Mouse (Mus musculus): ENCODE measurements around the gene Tob2. TPM values are rescaled to one million over a fixed set of nuclear protein-coding genes. Genes with fewer than 3 reads are reported as not detected.

The Tob2 gene
- polyA plus RNA-seq, 1 experiment from 2014 or later: 12.4 TPM

DNA sequence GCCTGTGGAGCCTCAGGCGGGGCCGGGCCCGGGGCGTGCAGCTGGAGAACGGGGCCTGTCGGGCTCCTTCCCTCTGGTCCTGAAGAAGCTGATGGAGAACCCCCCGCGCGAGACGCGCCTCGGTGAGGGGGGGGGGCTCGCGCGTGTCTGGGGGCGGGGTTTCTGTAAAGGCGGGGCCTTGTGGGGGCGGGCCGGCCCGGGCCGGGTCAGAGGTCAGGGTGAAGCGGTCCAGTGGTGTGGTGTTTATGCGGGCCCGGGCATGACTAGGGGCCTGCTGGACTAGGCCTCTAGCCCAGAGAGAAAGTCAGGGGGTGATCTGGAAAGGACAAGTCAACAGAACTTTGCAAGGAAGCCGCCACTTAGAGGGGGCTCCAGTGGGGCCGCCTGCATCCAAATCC, 47.0 kb downstream of the Tob2 start:
- peaks cover 20% of the 10 kb centered on the region for H3K4me1 ChIP-seq (ENCODE audit: control insufficient read depth, insufficient read depth, low read length)
- H3K36me3 ChIP-seq (ENCODE audit: control insufficient read depth, insufficient read depth, low read length): peaks cover 8% of the 10 kb centered on the region
- peak; percentile 9; the same call in 1 of the 2 replicates for ATAC-seq (ENCODE audit: low read depth)
- peak overlapping the region; percentile 73 for H3K4me3 ChIP-seq (ENCODE audit: low read depth, low read length)
- no peaks in the 10 kb centered on the region for H3K27me3 ChIP-seq (ENCODE audit: control insufficient read depth, insufficient read depth, low read length)
- H3K9me3 ChIP-seq (ENCODE audit: control insufficient read depth, low read length): no peaks in the 10 kb centered on the region
- peak overlapping the region; percentile 79; the same call in 1 of the 2 replicates for H3K27ac ChIP-seq (ENCODE audit: low read depth, low read length)
- H3K4me2 ChIP-seq (ENCODE audit: low read depth, low read length): peak overlapping the region; percentile 76
- peak overlapping the region; percentile 69 for H3K9ac ChIP-seq (replicated peaks; ENCODE audit: low read depth, low read length)
- under 1% methylated on average over 22 of the region's 26 CpGs for WGBS

DNA sequence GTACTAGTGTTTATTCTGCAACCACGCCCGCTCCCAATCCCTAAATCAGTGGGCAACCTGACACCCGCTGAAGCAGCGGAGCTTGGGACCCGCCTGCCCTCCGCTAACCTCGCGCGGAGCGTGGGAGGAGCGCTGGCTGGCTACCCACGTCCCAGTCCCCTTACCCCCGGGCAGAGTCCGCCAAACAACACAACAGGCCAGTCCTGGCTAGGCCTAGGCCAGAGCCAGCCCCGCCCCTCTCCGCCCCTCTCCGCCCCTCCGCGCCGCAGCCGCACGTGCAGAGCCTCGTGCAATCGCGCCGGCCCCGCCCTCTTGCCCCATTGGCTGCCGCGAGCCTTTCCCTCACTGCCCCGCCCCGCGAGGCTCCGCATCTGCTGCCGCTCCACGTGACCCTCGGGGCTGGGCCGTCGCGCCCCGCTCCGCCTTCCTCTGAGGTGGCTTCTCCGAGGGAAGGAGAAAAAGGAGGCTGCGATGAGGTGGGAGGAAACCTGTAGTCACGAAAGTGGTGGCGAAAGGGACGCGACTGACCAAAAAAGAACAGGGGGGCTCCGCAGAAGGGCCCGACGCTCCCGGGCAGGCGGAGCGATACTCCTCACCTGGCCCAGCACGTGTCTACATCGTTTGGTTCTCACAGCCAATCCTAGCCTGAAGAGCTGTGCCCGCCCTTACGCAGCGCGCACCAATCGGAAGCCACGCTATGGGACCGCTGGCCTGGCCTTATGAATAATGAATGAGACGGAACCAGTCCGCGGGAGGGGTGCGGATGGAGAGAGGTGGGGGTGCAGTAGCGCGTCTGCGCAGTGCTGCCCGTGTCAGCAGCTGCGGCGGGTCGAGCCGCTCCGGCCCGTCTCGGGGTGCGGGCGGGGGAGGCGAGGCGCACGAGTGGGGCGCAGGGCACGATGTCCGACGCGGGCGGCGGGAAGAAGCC, 47.7 kb downstream of the Tob2 start:
- peak overlapping the region; percentile 69 for H3K9ac ChIP-seq (replicated peaks; ENCODE audit: low read depth, low read length)
- peak overlapping the region; percentile 76 for H3K4me2 ChIP-seq (ENCODE audit: low read depth, low read length)
- peaks cover 4% of the 10 kb centered on the region; the same call in 1 of the 2 replicates for H3K36me3 ChIP-seq (ENCODE audit: control insufficient read depth, insufficient read depth, low read length)
- no peaks in the 10 kb centered on the region for H3K27me3 ChIP-seq (ENCODE audit: control insufficient read depth, insufficient read depth, low read length)
- H3K4me1 ChIP-seq (ENCODE audit: control insufficient read depth, insufficient read depth, low read length): peaks cover 20% of the 10 kb centered on the region
- WGBS: under 1% methylated on average over 80 of the region's 89 CpGs
- peak overlapping the region; percentile 73 for H3K4me3 ChIP-seq (ENCODE audit: low read depth, low read length)
- ATAC-seq (ENCODE audit: low read depth): peak; percentile 99
- peak overlapping the region; percentile 83 for H3K27ac ChIP-seq (ENCODE audit: low read depth, low read length)
- no peaks in the 10 kb centered on the region for H3K9me3 ChIP-seq (ENCODE audit: control insufficient read depth, low read length)

DNA sequence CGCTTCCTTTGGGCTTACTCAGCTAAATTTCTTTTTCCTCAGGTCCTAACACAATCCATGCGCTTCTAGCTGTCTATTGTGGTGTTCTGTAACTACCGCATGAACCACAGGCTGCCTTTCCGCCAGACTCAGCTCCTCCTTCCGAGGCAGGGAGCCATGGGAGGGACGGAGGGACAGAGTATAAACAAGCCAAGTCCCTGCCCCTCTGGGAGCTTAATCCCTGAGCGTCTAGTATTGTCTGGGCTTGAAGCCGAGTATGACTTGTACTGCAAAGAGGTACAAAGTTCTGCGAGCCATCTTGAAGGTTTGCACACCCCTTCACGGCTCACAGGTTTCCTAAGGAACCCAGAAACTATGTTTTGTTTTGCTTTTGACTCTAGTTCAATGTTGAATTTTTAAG, 48.4 kb downstream of the Tob2 start:
- ATAC-seq (ENCODE audit: low read depth): 0 out of 2 replicates have a peak, but pooled peaks have one; percentile 5
- Histone ChIP-seq H3K9me3 (ENCODE audit: control insufficient read depth, low read length) (no peaks in the 10 kb centered on the region), H3K9ac (replicated peaks; ENCODE audit: low read depth, low read length) (peak overlapping the region; percentile 49), H3K27ac (ENCODE audit: low read depth, low read length) (peak overlapping the region; percentile 83), H3K27me3 (ENCODE audit: control insufficient read depth, insufficient read depth, low read length) (no peaks in the 10 kb centered on the region), H3K4me1 (ENCODE audit: control insufficient read depth, insufficient read depth, low read length) (peaks cover 26% of the 10 kb centered on the region), H3K4me3 (ENCODE audit: low read depth, low read length) (peak overlapping the region; percentile 73), H3K4me2 (ENCODE audit: low read depth, low read length) (peak overlapping the region; percentile 76), H3K36me3 (ENCODE audit: control insufficient read depth, insufficient read depth, low read length) (peaks cover under 1% of the 10 kb centered on the region; the same call in 1 of the 2 replicates)
- WGBS: 1% methylated on average over 10 of the region's 10 CpGs

DNA sequence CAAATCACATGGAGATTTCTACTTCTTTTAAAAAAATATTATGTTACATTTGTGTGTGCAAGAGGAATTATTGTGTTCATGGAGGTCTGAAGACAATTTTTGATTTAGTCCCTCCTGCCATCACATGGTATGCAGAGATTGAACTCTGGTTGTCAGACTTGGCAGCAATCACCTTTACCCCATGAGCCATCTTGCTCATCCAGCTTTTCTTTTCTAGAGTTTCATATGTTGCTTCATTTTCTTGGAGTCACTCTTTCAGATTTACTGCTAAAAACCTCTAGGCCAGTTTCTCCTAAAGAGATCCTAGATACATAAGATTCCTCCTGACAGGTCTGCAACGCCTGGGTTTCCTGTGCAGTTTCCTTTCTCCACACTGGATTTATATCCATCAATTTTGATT, 49.0 kb downstream of the Tob2 start:
- Histone ChIP-seq H3K4me2 (ENCODE audit: low read depth, low read length) (peak overlapping the region; percentile 76; the same call in 1 of the 2 replicates), H3K9ac (replicated peaks; ENCODE audit: low read depth, low read length) (0 out of 2 replicates have a peak overlapping the region, but pooled peaks have one; percentile 26), H3K36me3 (ENCODE audit: control insufficient read depth, insufficient read depth, low read length) (no peaks in the 10 kb centered on the region), H3K4me1 (ENCODE audit: control insufficient read depth, insufficient read depth, low read length) (peaks cover 26% of the 10 kb centered on the region), H3K27ac (ENCODE audit: low read depth, low read length) (peak overlapping the region; percentile 83), H3K4me3 (ENCODE audit: low read depth, low read length) (no peak overlapping the region), H3K9me3 (ENCODE audit: control insufficient read depth, low read length) (no peaks in the 10 kb centered on the region), H3K27me3 (ENCODE audit: control insufficient read depth, insufficient read depth, low read length) (no peaks in the 10 kb centered on the region)
- 58% methylated on average over 1 of the region's 1 CpGs for WGBS
- ATAC-seq (ENCODE audit: low read depth): no peak

DNA sequence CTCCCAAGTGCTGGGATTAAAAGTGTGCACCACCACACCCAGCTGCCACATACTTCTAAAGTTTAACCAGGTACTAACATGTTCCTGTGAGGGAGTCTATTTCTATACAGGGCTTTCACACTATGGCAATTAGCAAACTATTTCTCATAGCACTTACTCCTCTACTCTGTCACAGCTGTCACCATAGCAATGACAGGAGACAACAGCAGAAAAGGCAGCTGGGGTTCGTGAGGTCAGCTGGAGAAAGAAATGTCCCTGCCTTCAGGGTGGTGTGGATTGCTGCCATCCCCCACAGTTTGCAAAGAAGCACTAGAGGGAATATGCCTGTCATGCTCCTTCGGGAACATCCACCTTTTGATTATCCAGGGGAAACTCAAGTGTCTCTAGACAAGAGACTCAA, 49.8 kb downstream of the Tob2 start:
- Histone ChIP-seq H3K4me1 (ENCODE audit: control insufficient read depth, insufficient read depth, low read length) (peaks cover 26% of the 10 kb centered on the region), H3K9me3 (ENCODE audit: control insufficient read depth, low read length) (no peaks in the 10 kb centered on the region), H3K36me3 (ENCODE audit: control insufficient read depth, insufficient read depth, low read length) (no peaks in the 10 kb centered on the region), H3K4me3 (ENCODE audit: low read depth, low read length) (no peak overlapping the region), H3K27ac (ENCODE audit: low read depth, low read length) (no peak overlapping the region), H3K27me3 (ENCODE audit: control insufficient read depth, insufficient read depth, low read length) (no peaks in the 10 kb centered on the region), H3K4me2 (ENCODE audit: low read depth, low read length) (no peak overlapping the region), H3K9ac (replicated peaks; ENCODE audit: low read depth, low read length) (no peak overlapping the region)
- no peak for ATAC-seq (ENCODE audit: low read depth)
- 69% methylated on average over 2 of the region's 2 CpGs for WGBS

DNA sequence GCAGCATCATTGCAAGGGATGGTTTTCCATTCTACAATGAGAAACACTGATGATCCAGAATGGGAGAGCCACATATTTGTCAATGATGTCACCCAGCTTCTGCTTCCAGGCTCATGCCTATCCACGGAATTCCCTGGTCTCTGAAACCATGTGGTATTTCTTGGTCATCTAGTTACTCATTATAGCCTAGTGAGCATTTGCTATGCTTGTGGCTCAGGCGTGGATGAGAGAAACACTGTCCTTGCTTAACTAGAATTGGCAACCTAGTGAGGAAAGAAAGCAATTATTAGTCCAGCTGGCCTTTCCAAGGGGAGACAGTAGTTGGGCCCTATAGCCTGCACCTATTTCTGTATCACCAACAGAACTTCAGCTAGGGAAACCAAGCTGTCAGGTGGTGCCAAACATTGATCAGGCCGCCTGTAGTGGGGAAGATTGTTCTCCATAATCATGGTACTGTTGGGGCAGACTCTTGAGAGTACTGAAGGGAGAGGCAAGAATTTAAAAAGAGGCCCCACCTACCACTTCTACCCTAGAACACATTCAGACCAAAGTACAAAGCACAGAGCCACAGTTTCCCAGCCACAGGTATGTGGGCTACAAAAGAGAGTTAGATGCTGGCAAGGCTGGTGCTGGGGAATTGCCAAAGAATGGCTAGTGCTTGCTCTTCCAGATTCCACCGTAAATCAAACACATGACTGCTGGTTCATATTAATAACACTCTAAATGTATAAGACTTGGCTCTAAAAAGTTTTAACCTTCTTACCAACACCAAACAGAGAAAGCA, 51.8 kb downstream of the Tob2 start:
- Histone ChIP-seq H3K9ac (replicated peaks; ENCODE audit: low read depth, low read length) (no peak overlapping the region), H3K4me3 (ENCODE audit: low read depth, low read length) (no peak overlapping the region), H3K27me3 (ENCODE audit: control insufficient read depth, insufficient read depth, low read length) (no peaks in the 10 kb centered on the region), H3K36me3 (ENCODE audit: control insufficient read depth, insufficient read depth, low read length) (no peaks in the 10 kb centered on the region), H3K4me2 (ENCODE audit: low read depth, low read length) (no peak overlapping the region), H3K27ac (ENCODE audit: low read depth, low read length) (no peak overlapping the region), H3K9me3 (ENCODE audit: control insufficient read depth, low read length) (no peaks in the 10 kb centered on the region), H3K4me1 (ENCODE audit: control insufficient read depth, insufficient read depth, low read length) (peaks cover 17% of the 10 kb centered on the region)
- no peak for ATAC-seq (ENCODE audit: low read depth)
- WGBS: 90% methylated on average over 4 of the region's 4 CpGs

DNA sequence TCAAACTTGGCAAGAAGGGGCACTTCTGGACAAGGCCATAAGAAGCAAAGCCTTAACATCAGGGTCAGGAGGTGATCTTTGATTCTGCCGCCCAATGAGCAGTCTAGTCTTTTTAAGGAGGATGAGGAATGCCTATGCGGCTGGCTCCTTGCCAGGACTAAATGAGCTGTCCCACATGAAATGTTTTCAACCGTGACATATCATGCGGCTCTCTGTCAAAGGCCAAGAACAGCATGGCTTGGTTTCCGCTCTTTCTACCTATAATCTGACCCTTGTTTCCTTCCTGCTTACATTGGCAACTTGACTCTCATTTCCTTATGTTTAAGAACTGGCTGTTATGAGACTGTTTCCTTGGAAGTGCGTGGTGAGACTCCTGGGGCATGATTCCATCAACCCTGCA, 53.0 kb downstream of the Tob2 start:
- Histone ChIP-seq H3K27ac (ENCODE audit: low read depth, low read length) (no peak overlapping the region), H3K36me3 (ENCODE audit: control insufficient read depth, insufficient read depth, low read length) (no peaks in the 10 kb centered on the region), H3K4me2 (ENCODE audit: low read depth, low read length) (no peak overlapping the region), H3K4me1 (ENCODE audit: control insufficient read depth, insufficient read depth, low read length) (peaks cover 17% of the 10 kb centered on the region; the same call in 1 of the 2 replicates), H3K9me3 (ENCODE audit: control insufficient read depth, low read length) (no peaks in the 10 kb centered on the region), H3K27me3 (ENCODE audit: control insufficient read depth, insufficient read depth, low read length) (no peaks in the 10 kb centered on the region), H3K9ac (replicated peaks; ENCODE audit: low read depth, low read length) (no peak overlapping the region), H3K4me3 (ENCODE audit: low read depth, low read length) (no peak overlapping the region)
- no peak for ATAC-seq (ENCODE audit: low read depth)
- WGBS: 50% methylated on average over 6 of the region's 6 CpGs

DNA sequence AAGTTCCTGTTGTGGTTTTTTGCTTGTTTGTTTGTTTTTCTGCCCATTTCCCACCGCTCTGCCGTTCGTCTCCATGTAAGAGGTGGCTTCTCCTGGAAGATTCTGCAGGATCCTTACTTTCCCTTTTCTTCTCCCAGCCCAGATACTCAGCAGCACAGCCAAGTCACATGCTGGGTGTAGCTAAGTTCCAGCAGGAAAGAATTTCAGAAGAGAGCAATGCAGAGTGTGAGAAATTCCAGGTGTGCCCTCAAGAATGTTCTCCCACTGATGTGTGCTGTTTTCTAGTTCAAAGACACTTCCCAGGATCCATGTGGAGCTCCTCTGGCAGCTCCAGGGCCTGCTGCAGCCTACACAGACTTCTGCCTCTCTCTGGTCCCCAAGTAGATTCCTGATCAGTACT, 53.7 kb downstream of the Tob2 start:
- Histone ChIP-seq H3K4me1 (ENCODE audit: control insufficient read depth, insufficient read depth, low read length) (peaks cover 14% of the 10 kb centered on the region; the same call in 1 of the 2 replicates), H3K9ac (replicated peaks; ENCODE audit: low read depth, low read length) (no peak overlapping the region), H3K36me3 (ENCODE audit: control insufficient read depth, insufficient read depth, low read length) (no peaks in the 10 kb centered on the region), H3K4me2 (ENCODE audit: low read depth, low read length) (no peak overlapping the region), H3K9me3 (ENCODE audit: control insufficient read depth, low read length) (no peaks in the 10 kb centered on the region), H3K4me3 (ENCODE audit: low read depth, low read length) (no peak overlapping the region), H3K27me3 (ENCODE audit: control insufficient read depth, insufficient read depth, low read length) (no peaks in the 10 kb centered on the region), H3K27ac (ENCODE audit: low read depth, low read length) (no peak overlapping the region)
- 78% methylated on average over 3 of the region's 3 CpGs for WGBS
- no peak for ATAC-seq (ENCODE audit: low read depth)

All from neural tube, embryonic 14.5 days (tissue).